Mouse (Mus musculus): ENCODE measurements around the gene Gse1. TPM values are rescaled to one million over a fixed set of nuclear protein-coding genes. Genes with fewer than 3 reads are reported as not detected.
A peak's percentile ranks its signal among the peaks of the same experiment; 100 is the strongest.

Gse1 gene
- polyA plus RNA-seq, 1 experiment from 2014 or later, result 9.6 TPM

DNA sequence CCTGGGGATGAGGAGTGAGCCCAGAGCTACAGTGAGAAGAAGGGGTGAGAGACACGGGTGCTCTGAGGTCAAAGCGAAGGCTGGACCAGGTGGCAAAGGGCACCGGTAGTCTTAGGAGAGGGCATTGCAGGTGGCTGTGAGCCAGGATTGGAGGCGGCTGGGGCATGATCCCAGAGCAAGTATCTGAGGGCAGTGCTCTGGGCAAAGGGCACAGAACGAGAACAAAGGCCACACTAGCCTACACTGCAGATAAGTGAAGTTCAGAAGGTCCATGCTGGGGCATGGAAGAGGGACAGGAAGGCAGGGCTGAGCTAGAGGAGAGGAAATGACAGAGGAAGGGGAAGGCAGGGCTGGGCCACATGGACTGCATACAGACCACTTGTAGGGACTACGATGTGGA lies 213.4 kb downstream of the Gse1 start:
- no peak overlapping the region for H3K4me2 ChIP-seq
- H3K36me3 ChIP-seq, result no peaks in the 10 kb centered on the region
- no peak overlapping the region for H3K4me3 ChIP-seq
- peaks cover 59% of the 10 kb centered on the region for H3K4me1 ChIP-seq
- no peak for ATAC-seq (ENCODE audit: borderline replicate concordance, extremely low read depth, low FRiP score, low TSS enrichment)
- no peak overlapping the region for H3K9ac ChIP-seq
- no peaks in the 10 kb centered on the region for H3K27me3 ChIP-seq
- 70% methylated on average over 6 of the region's 6 CpGs for WGBS
- no peaks in the 10 kb centered on the region for H3K9me3 ChIP-seq
- H3K27ac ChIP-seq, result peak overlapping the region; percentile 54; the same call in 1 of the 2 replicates

GRCm38 (mm10) chr8:120442306-120443003 lies 214.2 kb downstream of the Gse1 start:
- Histone ChIP-seq H3K36me3 (no peaks in the 10 kb centered on the region), H3K4me2 (no peak overlapping the region), H3K27ac (peak overlapping the region; percentile 54; the same call in 1 of the 2 replicates), H3K27me3 (no peaks in the 10 kb centered on the region), H3K4me3 (no peak overlapping the region), H3K9ac (no peak overlapping the region), H3K4me1 (peaks cover 53% of the 10 kb centered on the region), H3K9me3 (no peaks in the 10 kb centered on the region)
- no peak; the same call in 1 of the 2 replicates for ATAC-seq (ENCODE audit: borderline replicate concordance, extremely low read depth, low FRiP score, low TSS enrichment)
- WGBS, result 24% methylated on average over 4 of the region's 4 CpGs

DNA sequence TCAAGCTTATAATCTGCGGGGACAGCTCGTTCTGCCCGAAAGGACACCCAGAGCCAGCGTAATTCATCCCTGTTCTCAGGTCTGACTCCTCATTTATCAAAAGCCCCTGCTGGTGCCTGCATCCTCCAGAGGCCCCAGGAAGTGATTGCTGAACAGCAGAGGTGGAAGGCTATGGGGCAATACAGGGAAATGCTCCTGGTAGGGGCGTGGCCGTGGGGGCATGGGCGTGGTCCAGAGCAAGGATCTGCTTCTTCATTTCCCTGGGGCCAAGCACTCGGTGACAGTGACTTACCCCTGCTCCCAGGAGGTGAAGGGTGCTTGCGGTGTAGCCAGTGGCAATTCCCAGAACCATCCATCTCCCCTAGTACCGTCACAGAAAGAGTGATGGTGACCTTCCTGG lies 217.0 kb downstream of the Gse1 start:
- no peak for ATAC-seq (ENCODE audit: borderline replicate concordance, extremely low read depth, low FRiP score, low TSS enrichment)
- no peak overlapping the region for H3K4me3 ChIP-seq
- no peak overlapping the region for H3K9ac ChIP-seq
- H3K4me2 ChIP-seq, result no peak overlapping the region
- H3K36me3 ChIP-seq, result no peaks in the 10 kb centered on the region
- H3K27ac ChIP-seq, result no peak overlapping the region
- no peaks in the 10 kb centered on the region for H3K9me3 ChIP-seq
- H3K4me1 ChIP-seq, result peaks cover 42% of the 10 kb centered on the region
- H3K27me3 ChIP-seq, result no peaks in the 10 kb centered on the region
- WGBS, result 46% methylated on average over 10 of the region's 10 CpGs

DNA sequence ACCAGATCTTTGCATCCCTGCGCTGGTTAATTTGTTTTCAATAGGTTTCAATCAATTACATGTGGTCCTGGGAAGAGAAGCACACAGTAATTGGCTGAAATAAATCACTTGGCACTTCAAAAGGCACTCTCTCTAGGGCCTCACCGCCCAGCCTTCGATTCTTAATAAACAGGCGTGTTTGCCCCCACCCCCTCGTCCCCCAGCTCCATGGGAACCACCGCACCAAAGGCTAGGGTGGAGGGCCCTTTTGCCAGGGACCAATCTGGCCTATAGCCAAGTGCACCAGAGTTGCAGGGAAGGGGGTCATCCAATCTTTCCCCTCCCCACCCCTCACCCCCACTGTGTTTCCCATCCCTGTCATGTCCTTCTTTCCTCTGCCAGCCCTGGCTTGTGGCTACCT lies 219.9 kb downstream of the Gse1 start:
- ATAC-seq (ENCODE audit: borderline replicate concordance, extremely low read depth, low FRiP score, low TSS enrichment), result no peak
- Histone ChIP-seq H3K9ac (no peak overlapping the region), H3K4me3 (no peak overlapping the region), H3K27me3 (no peaks in the 10 kb centered on the region), H3K9me3 (no peaks in the 10 kb centered on the region), H3K36me3 (no peaks in the 10 kb centered on the region), H3K4me2 (no peak overlapping the region), H3K4me1 (peaks cover 21% of the 10 kb centered on the region), H3K27ac (no peak overlapping the region)
- 69% methylated on average over 6 of the region's 6 CpGs for WGBS

- Histone ChIP-seq H3K4me2 (no peak overlapping the region), H3K4me1 (peaks cover 21% of the 10 kb centered on the region), H3K9ac (no peak overlapping the region), H3K36me3 (no peaks in the 10 kb centered on the region), H3K4me3 (no peak overlapping the region), H3K27me3 (no peaks in the 10 kb centered on the region), H3K27ac (no peak overlapping the region), H3K9me3 (no peaks in the 10 kb centered on the region)
- 85% methylated on average over 4 of the region's 4 CpGs for WGBS
- no peak for ATAC-seq (ENCODE audit: borderline replicate concordance, extremely low read depth, low FRiP score, low TSS enrichment)
Measured at GRCm38 (mm10) chr8:120449139-120449538, 220.9 kb downstream of the Gse1 start.

DNA sequence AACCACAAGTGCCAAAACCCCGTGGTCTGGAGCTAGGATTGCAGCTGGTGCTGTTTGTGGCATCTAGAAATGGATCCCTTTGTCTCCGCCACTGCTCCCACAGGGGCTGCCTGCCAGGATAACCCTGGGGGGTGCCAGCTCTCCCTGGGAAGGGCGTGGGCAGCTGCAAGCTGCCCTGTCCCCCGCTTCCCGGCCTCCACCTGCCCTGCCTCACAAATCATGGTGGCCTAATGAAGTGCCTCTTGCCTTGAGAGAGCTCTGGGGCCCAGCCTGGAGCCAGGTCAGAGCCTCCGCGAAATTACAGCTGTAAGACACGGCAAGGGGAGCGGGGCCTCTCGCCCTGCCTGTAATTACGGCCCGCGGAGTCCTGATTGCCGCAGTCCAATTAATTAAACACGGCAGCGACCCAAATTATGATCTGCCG lies 221.4 kb downstream of the Gse1 start:
- Histone ChIP-seq H3K27me3 (no peaks in the 10 kb centered on the region), H3K27ac (no peak overlapping the region), H3K9me3 (no peaks in the 10 kb centered on the region), H3K4me2 (no peak overlapping the region), H3K36me3 (no peaks in the 10 kb centered on the region), H3K9ac (no peak overlapping the region), H3K4me1 (peaks cover 24% of the 10 kb centered on the region), H3K4me3 (no peak overlapping the region)
- 28% methylated on average over 17 of the region's 17 CpGs for WGBS
- ATAC-seq (ENCODE audit: borderline replicate concordance, extremely low read depth, low FRiP score, low TSS enrichment), result no peak

DNA sequence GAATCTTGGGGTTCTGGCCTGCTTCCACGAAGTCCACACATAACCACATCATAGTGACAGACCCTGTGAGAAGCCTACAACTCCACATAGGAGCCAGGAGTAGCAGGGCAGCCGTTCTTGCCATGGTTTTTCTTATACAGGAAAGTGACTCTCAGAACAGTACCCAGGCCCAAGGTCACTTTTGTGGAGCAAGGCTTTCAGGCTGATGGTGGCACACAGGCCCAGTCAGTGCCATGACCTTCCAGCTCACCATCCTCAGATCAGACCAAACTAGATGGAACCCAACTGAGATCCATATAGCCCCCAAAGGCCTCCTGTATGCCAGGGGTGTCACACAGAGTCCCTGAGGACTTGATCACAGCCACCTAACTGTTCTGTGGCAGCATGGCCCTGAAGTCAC lies 223.9 kb downstream of the Gse1 start:
- no peak overlapping the region for H3K27ac ChIP-seq
- ATAC-seq (ENCODE audit: borderline replicate concordance, extremely low read depth, low FRiP score, low TSS enrichment), result no peak
- WGBS, result 88% methylated on average over 2 of the region's 2 CpGs

DNA sequence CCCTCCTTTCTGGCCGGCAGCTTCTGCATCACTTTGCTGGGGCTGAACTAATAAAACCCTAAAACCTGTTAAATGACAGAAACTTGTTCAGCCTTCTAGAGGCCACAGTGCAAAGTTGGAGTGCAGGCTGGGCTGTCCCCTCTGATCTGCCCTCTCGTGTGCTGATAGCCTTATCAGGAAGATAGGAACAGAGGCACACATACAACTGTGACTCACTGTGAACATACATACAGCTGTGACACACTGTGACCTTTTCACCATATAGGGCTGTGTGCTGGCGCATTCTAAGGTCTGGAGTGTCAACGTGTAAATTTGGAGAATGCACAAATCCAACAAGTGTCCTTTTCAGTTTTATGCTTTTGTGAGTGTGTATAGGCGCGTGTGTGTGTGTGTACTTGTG lies 226.1 kb downstream of the Gse1 start:
- WGBS, result 56% methylated on average over 6 of the region's 6 CpGs
- H3K27ac ChIP-seq, result no peak overlapping the region; the same call in 1 of the 2 replicates
- H3K27me3 ChIP-seq, result no peaks in the 10 kb centered on the region
- peaks cover 58% of the 10 kb centered on the region for H3K4me1 ChIP-seq
- H3K9ac ChIP-seq, result no peak overlapping the region
- H3K4me3 ChIP-seq, result no peak overlapping the region
- no peak for ATAC-seq (ENCODE audit: borderline replicate concordance, extremely low read depth, low FRiP score, low TSS enrichment)
- H3K9me3 ChIP-seq, result no peaks in the 10 kb centered on the region
- no peaks in the 10 kb centered on the region for H3K36me3 ChIP-seq
- H3K4me2 ChIP-seq, result no peak overlapping the region

More for the DNA sequence above, 223.9 kb downstream of the Gse1 start:
- Histone ChIP-seq H3K4me2 (no peak overlapping the region), H3K9me3 (no peaks in the 10 kb centered on the region), H3K4me3 (no peak overlapping the region), H3K9ac (no peak overlapping the region), H3K36me3 (no peaks in the 10 kb centered on the region), H3K27me3 (no peaks in the 10 kb centered on the region), H3K4me1 (peaks cover 43% of the 10 kb centered on the region)

DNA sequence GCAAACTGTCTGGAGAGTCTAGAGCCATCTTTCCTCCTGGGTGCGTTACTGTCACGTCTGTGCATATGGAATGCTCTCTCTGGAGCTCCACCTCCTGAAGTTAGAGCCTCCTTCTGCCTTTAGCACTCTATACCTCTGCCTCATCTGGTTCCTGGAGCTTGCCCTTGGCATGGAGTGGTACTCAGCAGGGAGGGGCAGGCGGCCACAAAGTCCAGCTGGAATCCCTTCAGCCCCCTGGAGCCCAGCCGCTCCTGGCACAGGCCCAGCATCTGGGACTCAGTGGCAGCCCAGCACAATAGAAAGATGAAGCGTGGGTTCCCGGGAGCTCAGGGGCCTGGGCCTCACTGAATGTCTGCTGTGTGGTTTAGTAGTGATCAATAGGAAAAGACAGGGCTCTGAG lies 232.1 kb downstream of the Gse1 start:
- Histone ChIP-seq H3K36me3 (no peaks in the 10 kb centered on the region), H3K4me3 (no peak overlapping the region), H3K27me3 (no peaks in the 10 kb centered on the region), H3K9me3 (no peaks in the 10 kb centered on the region), H3K4me2 (no peak overlapping the region), H3K9ac (no peak overlapping the region), H3K27ac (peak overlapping the region; percentile 72), H3K4me1 (peaks cover 93% of the 10 kb centered on the region)
- ATAC-seq (ENCODE audit: borderline replicate concordance, extremely low read depth, low FRiP score, low TSS enrichment), result no peak
- WGBS, result 29% methylated on average over 6 of the region's 6 CpGs

DNA sequence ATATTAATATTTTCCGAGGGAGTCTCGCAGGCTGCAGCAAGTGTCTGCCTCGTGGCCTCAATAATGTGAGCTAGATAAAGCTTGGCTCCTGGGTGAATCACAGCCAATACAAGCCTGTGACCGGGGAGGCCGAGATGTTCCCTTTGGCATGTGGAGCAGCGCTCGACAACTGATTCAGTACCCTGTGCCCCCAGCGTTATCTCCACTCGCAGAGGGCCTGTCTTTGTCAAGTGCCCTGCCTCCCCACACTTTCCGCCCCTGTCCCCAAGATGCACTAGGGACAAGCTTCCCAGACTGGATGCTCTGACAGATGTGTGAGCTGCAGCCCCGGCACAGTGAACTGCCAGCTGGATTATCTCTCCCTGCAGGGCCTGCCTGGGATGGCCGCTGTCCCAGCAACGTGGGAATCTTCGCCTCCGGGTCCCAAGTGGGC lies 233.9 kb downstream of the Gse1 start:
- peaks cover 93% of the 10 kb centered on the region for H3K4me1 ChIP-seq

GRCm38 (mm10) chr8:120462611-120463010 lies 234.4 kb downstream of the Gse1 start:
- Histone ChIP-seq H3K27me3 (no peaks in the 10 kb centered on the region), H3K4me1 (peaks cover 91% of the 10 kb centered on the region), H3K27ac (peak overlapping the region; percentile 77), H3K9me3 (no peaks in the 10 kb centered on the region), H3K36me3 (no peaks in the 10 kb centered on the region), H3K9ac (no peak overlapping the region), H3K4me3 (no peak overlapping the region), H3K4me2 (no peak overlapping the region)
- WGBS, result 43% methylated on average over 6 of the region's 6 CpGs
- no peak for ATAC-seq (ENCODE audit: borderline replicate concordance, extremely low read depth, low FRiP score, low TSS enrichment)

More for the DNA sequence above, 233.9 kb downstream of the Gse1 start:
- WGBS, result 23% methylated on average over 15 of the region's 15 CpGs
- ATAC-seq (ENCODE audit: borderline replicate concordance, extremely low read depth, low FRiP score, low TSS enrichment), result peak; percentile 55; the same call in 1 of the 2 replicates
- no peaks in the 10 kb centered on the region for H3K9me3 ChIP-seq
- peak overlapping the region; percentile 77 for H3K27ac ChIP-seq
- H3K4me3 ChIP-seq, result no peak overlapping the region
- H3K4me2 ChIP-seq, result peak overlapping the region; percentile 19
- no peaks in the 10 kb centered on the region for H3K36me3 ChIP-seq
- no peak overlapping the region for H3K9ac ChIP-seq
- H3K27me3 ChIP-seq, result no peaks in the 10 kb centered on the region

- no peaks in the 10 kb centered on the region for H3K36me3 ChIP-seq
- H3K27me3 ChIP-seq, result no peaks in the 10 kb centered on the region
- no peak for ATAC-seq (ENCODE audit: borderline replicate concordance, extremely low read depth, low FRiP score, low TSS enrichment)
- no peaks in the 10 kb centered on the region for H3K9me3 ChIP-seq
- peaks cover 76% of the 10 kb centered on the region for H3K4me1 ChIP-seq
- H3K4me3 ChIP-seq, result no peak overlapping the region
- H3K4me2 ChIP-seq, result no peak overlapping the region
- H3K27ac ChIP-seq, result no peak overlapping the region
- WGBS, result 90% methylated on average over 6 of the region's 9 CpGs
- no peak overlapping the region for H3K9ac ChIP-seq
Measured at GRCm38 (mm10) chr8:120463918-120464584, 235.8 kb downstream of the Gse1 start.

Data from lung, embryonic 15.5 days (tissue).